Mouse (Mus musculus) lung, embryonic 14.5 days (tissue): Measurements from ENCODE around the gene Adamtsl4. TPM values are rescaled to one million over a fixed set of nuclear protein-coding genes. Genes with fewer than 3 reads are reported as not detected.

Experiments
- ATAC-seq: fragments of 200-750 bp; cut with Nextera tagmentation; 2 replicates; pipeline ENCODE4 v1.8.0; 2017; ENCODE audit warnings: mild to moderate bottlenecking, moderate TSS enrichment, moderate library complexity; ENCODE audit not compliant: insufficient read depth
- DNase-seq: peaks from one replicate; pipeline ENCODE4 v3.0.0-alpha.2; 2015
- H3K27ac ChIP-seq: fragments of 300-500 bp; sonication (generic); 2 replicates; pipeline ENCODE4 v1.5.1; 2014; ENCODE audit warnings: low read depth, mild to moderate bottlenecking, moderate library complexity
- H3K27me3 ChIP-seq: fragments of 300-500 bp; sonication (generic); 2 replicates; pipeline ENCODE4 v1.6.1; 2014; ENCODE audit warnings: low read length, control low read depth; ENCODE audit not compliant: insufficient read depth
- H3K36me3 ChIP-seq: fragments of 300-500 bp; sonication (generic); 2 replicates; pipeline ENCODE4 v1.6.1; 2014; ENCODE audit warnings: control low read depth; ENCODE audit not compliant: insufficient read depth
- H3K4me1 ChIP-seq: fragments of 300-500 bp; sonication (generic); 2 replicates; pipeline ENCODE4 v1.6.1; 2014; ENCODE audit warnings: antibody characterized with exemption, control low read depth; ENCODE audit not compliant: insufficient read depth
- H3K4me2 ChIP-seq: fragments of 300-500 bp; sonication (generic); 2 replicates; pipeline ENCODE4 v1.6.1; 2014; ENCODE audit warnings: mild to moderate bottlenecking
- H3K4me3 ChIP-seq: fragments of 300-500 bp; sonication (generic); 2 replicates; pipeline ENCODE4 v1.5.1; 2014; ENCODE audit warnings: low read depth, low read length
- H3K9ac ChIP-seq: fragments of 300-500 bp; sonication (generic); 2 replicates; pipeline ENCODE4 v1.6.1; 2014
- H3K9me3 ChIP-seq: fragments of 300-500 bp; sonication (generic); 2 replicates; pipeline ENCODE4 v1.6.1; 2016; ENCODE audit warnings: low read depth, low read length, control low read depth
- CTCF ChIP-seq: IDR thresholded peaks from 2 replicates; pipeline ENCODE4 v1.5.1; 2016; ENCODE audit warnings: antibody characterized with exemption, low read depth
- WGBS: fragments of 180-500 bp; shearing (Covaris S2); extraction: QIAGEN DNeasy Blood & Tissue Kit; methylation state at CpG from one replicate; pipeline ENCODE4 v1.1.7; 2014; 5-methylcytosine and 5-hydroxymethylcytosine counted together
- polyA plus RNA-seq: library from polyadenylated mRNA; unstranded; fragments of >200 nt; fragmentation: Nextera tagmentation; extraction: Ambion mirVana; gene quantifications from 2 replicates; pipeline ENCODE4 v1.2.1, GENCODE M21; 2014

Gene Adamtsl4
- polyA plus RNA-seq, 1 experiment from 2014 or later = 1.6 TPM

DNA sequence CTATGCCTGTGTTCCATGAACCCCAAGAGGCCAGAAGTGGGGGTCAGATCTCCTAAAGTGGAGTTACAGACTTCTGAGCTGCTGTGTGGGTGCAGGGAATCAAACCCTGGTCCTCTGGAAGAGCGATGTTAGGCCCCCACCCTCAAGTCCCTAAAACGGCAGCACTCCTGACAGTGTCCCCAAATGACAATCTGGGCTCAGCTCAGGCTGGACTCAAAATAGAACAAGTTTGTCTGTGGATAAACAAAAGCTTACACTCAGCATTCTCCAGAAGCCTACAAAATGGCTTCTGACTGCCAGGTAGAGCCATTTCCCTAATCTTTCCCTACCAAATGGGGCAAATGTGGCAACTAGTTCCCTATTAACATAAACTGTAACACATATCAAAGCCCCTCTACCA is 13.4 kb upstream of the Adamtsl4 start:
- Histone ChIP-seq H3K36me3 (no peaks in the 10 kb centered on the region), H3K4me1 (peaks cover 10% of the 10 kb centered on the region; the same call in 1 of the 2 replicates), H3K4me3 (no peak overlapping the region), H3K9ac (no peak overlapping the region), H3K27ac (no peak overlapping the region), H3K4me2 (no peak overlapping the region), H3K27me3 (no peaks in the 10 kb centered on the region), H3K9me3 (no peaks in the 10 kb centered on the region)
- DNase-seq (no peak), ATAC-seq (no peak)
- 72% methylated on average over 2 of the region's 2 CpGs for WGBS
- no peak for TF ChIP-seq CTCF

DNA sequence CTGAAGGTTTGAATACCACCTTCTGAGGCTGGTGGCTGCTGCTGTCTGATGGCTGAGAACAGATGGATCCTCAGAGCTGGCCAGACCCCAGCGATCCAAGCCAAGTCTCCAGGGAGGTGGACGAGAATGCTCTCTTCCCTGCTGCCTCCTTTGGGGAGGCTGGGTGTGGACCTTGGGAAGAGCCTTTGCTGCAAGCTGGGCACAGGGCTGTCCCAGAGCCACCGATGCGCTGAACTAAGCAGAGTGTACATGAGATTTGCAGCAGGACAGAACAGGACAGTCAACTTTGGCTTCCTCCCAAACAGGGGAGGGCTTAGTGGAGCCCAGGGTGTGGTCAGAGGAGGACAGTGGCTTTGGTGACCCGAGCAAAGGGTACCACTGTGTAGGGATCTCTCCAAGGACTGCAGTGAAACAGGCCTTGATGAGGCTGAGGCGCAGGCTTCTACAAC is 12.5 kb upstream of the Adamtsl4 start:
- no peaks in the 10 kb centered on the region for H3K36me3 ChIP-seq
- TF ChIP-seq CTCF = no peak
- H3K4me2 ChIP-seq = no peak overlapping the region
- peaks cover 12% of the 10 kb centered on the region; the same call in 1 of the 2 replicates for H3K4me1 ChIP-seq
- H3K27ac ChIP-seq = no peak overlapping the region
- H3K9ac ChIP-seq = no peak overlapping the region
- H3K27me3 ChIP-seq = no peaks in the 10 kb centered on the region
- WGBS = 52% methylated on average over 6 of the region's 6 CpGs
- H3K4me3 ChIP-seq = no peak overlapping the region
- ATAC-seq (no peak), DNase-seq (no peak)
- no peaks in the 10 kb centered on the region for H3K9me3 ChIP-seq

DNA sequence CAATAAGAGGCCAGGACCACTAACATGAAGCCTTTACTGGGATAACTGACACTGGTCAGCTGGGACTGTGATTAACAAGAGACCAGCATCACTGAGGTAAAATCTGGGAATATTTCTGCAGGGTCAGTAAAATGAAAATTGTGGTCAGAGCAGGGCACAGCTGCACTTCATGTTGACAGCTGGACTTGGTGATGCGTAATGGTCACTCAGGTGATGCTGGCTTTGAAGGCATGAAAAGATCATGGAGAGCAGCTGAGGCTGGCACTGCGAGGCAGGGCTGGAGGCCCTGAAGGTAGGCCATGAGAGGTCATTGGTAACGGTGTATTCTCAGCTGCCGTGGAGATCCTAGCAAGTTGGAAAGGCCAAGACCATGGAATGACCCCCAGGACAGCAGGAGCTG is 10.6 kb upstream of the Adamtsl4 start:
- DNase-seq (no peak), ATAC-seq (no peak)
- H3K9ac ChIP-seq = no peak overlapping the region
- no peak overlapping the region for H3K4me2 ChIP-seq
- H3K4me1 ChIP-seq = peaks cover 15% of the 10 kb centered on the region; the same call in 1 of the 2 replicates
- H3K36me3 ChIP-seq = no peaks in the 10 kb centered on the region
- 89% methylated on average over 4 of the region's 4 CpGs for WGBS
- no peak for TF ChIP-seq CTCF
- H3K27ac ChIP-seq = no peak overlapping the region
- no peak overlapping the region for H3K4me3 ChIP-seq
- no peaks in the 10 kb centered on the region for H3K27me3 ChIP-seq
- H3K9me3 ChIP-seq = no peaks in the 10 kb centered on the region

DNA sequence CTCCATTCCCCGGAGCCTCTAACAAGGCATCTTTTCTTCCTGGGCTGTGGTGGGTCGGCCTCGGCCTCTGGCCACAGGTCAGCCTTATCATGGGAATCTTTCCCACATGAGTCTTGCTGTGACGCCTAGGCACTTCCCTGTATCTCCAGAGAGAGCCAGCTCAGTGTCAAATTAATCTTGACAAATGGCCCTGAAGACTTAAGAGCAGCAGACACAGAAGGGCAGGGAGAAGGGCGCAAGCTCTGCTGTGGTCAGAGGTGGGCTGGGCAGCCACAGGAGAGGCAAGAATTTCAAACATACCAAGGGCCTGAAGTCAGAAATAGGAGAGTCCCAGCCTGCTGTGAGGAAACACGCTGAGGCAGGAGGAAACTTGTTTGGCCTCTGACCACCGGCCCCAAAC is 8.6 kb upstream of the Adamtsl4 start:
- H3K36me3 ChIP-seq = no peaks in the 10 kb centered on the region
- 19% methylated on average over 7 of the region's 7 CpGs for WGBS
- DNase-seq (peak; percentile 35), ATAC-seq (no peak)
- H3K9ac ChIP-seq = no peak overlapping the region
- H3K9me3 ChIP-seq = no peaks in the 10 kb centered on the region
- H3K27ac ChIP-seq = peak overlapping the region; percentile 58; the same call in 1 of the 2 replicates
- H3K4me1 ChIP-seq = peaks cover 13% of the 10 kb centered on the region; the same call in 1 of the 2 replicates
- H3K27me3 ChIP-seq = no peaks in the 10 kb centered on the region
- H3K4me3 ChIP-seq = no peak overlapping the region
- no peak overlapping the region for H3K4me2 ChIP-seq
- TF ChIP-seq CTCF = no peak

DNA sequence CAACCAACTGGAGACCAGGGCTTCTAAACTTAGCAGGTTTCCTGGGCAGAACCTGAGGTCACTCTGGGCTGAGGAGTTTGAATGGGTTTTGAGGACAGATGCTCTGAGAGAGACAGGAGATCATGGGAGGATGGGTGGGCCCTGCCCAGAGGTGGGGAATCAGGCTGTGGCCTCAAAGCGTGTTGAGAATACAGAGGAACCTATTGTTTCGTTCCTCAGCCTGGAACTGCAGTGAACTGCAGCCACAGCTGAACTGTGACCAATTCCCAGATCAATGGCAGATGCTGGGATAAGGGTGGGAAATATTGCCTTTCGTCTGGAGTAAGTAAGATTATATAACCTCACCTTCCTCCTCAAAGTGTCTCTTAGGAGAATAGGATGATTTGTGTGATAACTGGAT is 8.1 kb upstream of the Adamtsl4 start:
- H3K27me3 ChIP-seq = no peaks in the 10 kb centered on the region
- no peaks in the 10 kb centered on the region for H3K36me3 ChIP-seq
- TF ChIP-seq CTCF = no peak
- no peak overlapping the region for H3K4me3 ChIP-seq
- H3K27ac ChIP-seq = peak overlapping the region; percentile 38; the same call in 1 of the 2 replicates
- DNase-seq = no peak
- no peaks in the 10 kb centered on the region for H3K9me3 ChIP-seq
- no peak overlapping the region for H3K4me2 ChIP-seq
- no peak overlapping the region for H3K9ac ChIP-seq
- WGBS = 34% methylated on average over 3 of the region's 3 CpGs
- H3K4me1 ChIP-seq = peaks cover 13% of the 10 kb centered on the region; the same call in 1 of the 2 replicates
- ATAC-seq = no peak

DNA sequence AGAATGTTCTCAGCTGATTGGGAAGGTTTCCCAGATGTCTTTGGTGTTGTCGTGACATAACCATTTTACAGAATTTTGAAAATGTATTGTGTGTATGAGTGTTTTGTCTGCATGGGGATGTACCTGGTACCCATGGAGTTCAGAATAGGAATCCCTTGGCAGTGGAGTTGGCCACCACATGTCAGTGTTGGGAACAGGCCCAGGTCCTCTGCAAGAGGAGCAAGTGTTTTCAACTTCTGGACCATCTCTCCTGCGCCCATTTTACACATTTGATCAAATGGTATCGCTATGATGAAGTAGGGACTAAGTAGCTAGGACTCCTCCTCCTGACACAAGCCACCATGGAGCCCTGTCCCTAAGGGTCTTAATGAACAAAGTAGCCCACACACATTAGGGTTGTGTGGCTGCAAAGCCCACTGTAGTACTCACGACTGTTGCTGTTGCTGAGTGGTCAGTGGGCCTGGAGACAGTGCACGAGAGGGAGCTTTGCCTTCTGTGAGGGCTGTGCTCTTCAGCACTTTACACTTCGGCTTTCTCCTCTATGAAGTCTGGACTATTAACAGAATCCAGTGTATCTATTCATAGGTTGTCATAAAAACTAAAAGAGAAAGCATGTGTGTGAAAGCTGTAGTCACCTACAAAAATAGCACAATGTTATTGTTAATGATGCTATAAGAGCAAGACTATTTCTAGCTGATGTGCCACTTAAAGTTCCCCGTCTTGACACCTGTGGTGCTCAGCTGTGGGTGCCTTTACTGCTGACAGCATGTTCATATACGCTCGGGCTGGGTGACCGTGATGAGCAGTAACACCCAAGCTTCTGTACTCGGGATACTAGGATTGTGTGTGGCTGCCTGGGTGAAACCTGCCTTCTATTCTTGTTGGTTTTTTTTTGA is 7.3 kb upstream of the Adamtsl4 start:
- Histone ChIP-seq H3K4me2 (no peak overlapping the region), H3K9ac (no peak overlapping the region), H3K36me3 (no peaks in the 10 kb centered on the region), H3K27me3 (no peaks in the 10 kb centered on the region), H3K4me1 (peaks cover 14% of the 10 kb centered on the region; the same call in 1 of the 2 replicates), H3K9me3 (no peaks in the 10 kb centered on the region), H3K4me3 (no peak overlapping the region), H3K27ac (peak overlapping the region; percentile 38; the same call in 1 of the 2 replicates)
- ATAC-seq = no peak
- 79% methylated on average over 11 of the region's 11 CpGs for WGBS
- no peak for TF ChIP-seq CTCF
- DNase-seq = no peak
